Mouse (Mus musculus) megakaryocyte, embryonic 14.5 days (primary cell): Measurements from ENCODE around the gene Fezf2.

Experiments
- FLI1 ChIP-seq: IDR thresholded peaks from 2 replicates; pipeline ENCODE4 v1.6.1; 2012; ENCODE audit warnings: low read length, inconsistent platforms, mixed read lengths
- GATA1 ChIP-seq: IDR thresholded peaks from 3 replicates; pipeline ENCODE4 v1.6.1; 2012; ENCODE audit warnings: mixed read lengths, low read length, inconsistent platforms, borderline replicate concordance

DNA sequence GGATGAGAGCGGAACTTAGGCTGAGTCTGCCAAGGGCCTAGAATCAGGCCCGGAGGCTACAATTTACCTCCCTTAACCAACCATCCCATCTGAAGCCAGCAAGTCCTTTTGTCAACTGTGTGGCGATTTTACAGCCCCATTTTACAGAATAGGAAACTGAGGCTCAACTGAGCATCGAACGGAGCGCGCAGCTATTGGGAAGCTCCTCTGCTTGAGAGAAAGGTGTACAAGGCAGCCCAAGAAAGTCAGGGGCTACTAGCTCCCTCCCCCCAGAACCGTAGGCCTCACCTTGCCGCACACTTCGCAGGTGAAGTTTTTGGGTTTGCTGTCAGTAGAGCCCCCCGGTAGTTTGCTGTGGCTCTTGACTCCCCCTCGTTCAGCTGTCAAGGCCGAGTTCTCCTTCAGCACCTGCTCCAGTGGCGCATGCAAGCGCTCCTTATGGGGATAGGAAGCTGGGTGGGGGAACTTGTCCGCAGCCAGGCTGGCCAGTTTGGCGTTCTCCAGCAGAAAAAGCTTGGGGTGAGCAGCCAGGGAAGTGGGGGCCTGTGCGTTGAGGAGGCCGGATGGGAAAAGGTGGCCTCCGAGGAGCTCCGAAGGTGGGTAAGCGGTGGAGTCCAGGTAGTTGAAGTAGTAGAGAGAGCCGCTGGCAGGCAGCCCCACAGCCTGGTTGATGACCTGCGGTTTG lies 3.8 kb downstream of the Fezf2 start:
- TF ChIP-seq GATA1 (no peak), FLI1 (no peak)
